8 mouse cellular contexts compared by ENCODE assay signal in genomic region chr4:106847591-106848289, GRCm38 (mm10). TPM values are rescaled to one million over a fixed set of nuclear protein-coding genes. Genes with fewer than 3 reads are reported as not detected.
A peak's percentile ranks its signal among the peaks of the same experiment; 100 is the strongest.
DNase-seq lines count a peak whose midpoint lies in the region; ATAC-seq lines count a peak whose summit lies in the region.

No protein-coding gene starts in this region.

- H3K27ac ChIP-seq in embryonic facial prominence, embryonic 12.5 days = peak overlapping the region; percentile 95
- peak overlapping the region; percentile 65 to 77 for H3K27ac ChIP-seq in heart, embryonic 14.5 days (replicated peaks in 1 of 2; ENCODE audit: control insufficient read depth in 1 of 2, insufficient read depth in 1 of 2, low read depth in 2 of 2, low read length in 2 of 2)

- H3K4me1 ChIP-seq in embryonic facial prominence, embryonic 12.5 days = peaks cover 38% of the 10 kb centered on the region
- peaks cover 14 to 20% of the 10 kb centered on the region in 2 experiments for H3K4me1 ChIP-seq in heart, embryonic 14.5 days (ENCODE audit: control insufficient read depth in 2 of 2, insufficient read depth in 2 of 2, low read length in 2 of 2)

- no peak overlapping the region for H3K4me3 ChIP-seq in embryonic facial prominence, embryonic 12.5 days
- 0 out of 4 replicates have a peak overlapping the region, but pooled peaks of 1 of the 2 experiments have one; percentile 7 for H3K4me3 ChIP-seq in heart, embryonic 14.5 days (ENCODE audit: control insufficient read depth in 1 of 2, insufficient read depth in 1 of 2, low read depth in 1 of 2, low read length in 2 of 2)

- peak overlapping the region; percentile 32 for H3K4me2 ChIP-seq in embryonic facial prominence, embryonic 12.5 days (replicated peaks)
- peak overlapping the region; percentile 55 for H3K4me2 ChIP-seq in heart, embryonic 14.5 days (ENCODE audit: low read length)

- no peaks in the 10 kb centered on the region for H3K9me3 ChIP-seq in embryonic facial prominence, embryonic 12.5 days
- H3K9me3 ChIP-seq in heart, embryonic 14.5 days (ENCODE audit: control insufficient read depth, low read length) = no peaks in the 10 kb centered on the region

- H3K36me3 ChIP-seq in embryonic facial prominence, embryonic 12.5 days = no peaks in the 10 kb centered on the region
- H3K36me3 ChIP-seq in heart, embryonic 14.5 days (ENCODE audit: control insufficient read depth, insufficient read depth, low read length) = no peaks in the 10 kb centered on the region

- peak overlapping the region; percentile 2; the same call in 1 of the 2 replicates for H3K9ac ChIP-seq in embryonic facial prominence, embryonic 12.5 days
- peak overlapping the region; percentile 56 for H3K9ac ChIP-seq in heart, embryonic 14.5 days (ENCODE audit: low read length)

- peak; percentile 89 for ATAC-seq in embryonic facial prominence, embryonic 12.5 days (ENCODE audit: insufficient number of reproducible peaks, insufficient read depth, low FRiP score, low TSS enrichment)
- peak; percentile 79 for ATAC-seq in heart, embryonic 14.5 days (ENCODE audit: insufficient number of reproducible peaks, insufficient read depth, low FRiP score, low read depth)
- no peak for ATAC-seq in CD4-positive, CD25-positive, alpha-beta regulatory T cell, adult 4 months

- H3K27me3 ChIP-seq in embryonic facial prominence, embryonic 12.5 days = no peaks in the 10 kb centered on the region
- H3K27me3 ChIP-seq in heart, embryonic 14.5 days (ENCODE audit: control insufficient read depth, insufficient read depth, low read length) = no peaks in the 10 kb centered on the region

- DNase-seq in adrenal gland, postnatal 14 days = peak; percentile 84
- DNase-seq in adrenal gland, adult 8-10 months = no peak
- peak; percentile 86 for DNase-seq in kidney, postnatal 10 days
- peak; percentile 85 to 89 for DNase-seq in lung, postnatal 4 days
- DNase-seq in right cerebral cortex, postnatal 25 days = no peak

- WGBS in embryonic facial prominence, embryonic 12.5 days = 5% methylated on average over 9 of the region's 9 CpGs
- 16% methylated on average over 9 of the region's 9 CpGs for WGBS in heart, embryonic 14.5 days

RNA-seq across cellular contexts. Expression of gene Acot11, which starts 42.9 kb away (rescaled TPM):
- 55.2 and 61.6 TPM in 2 replicates for total RNA-seq in adrenal gland, postnatal 14 days (2021)
- total RNA-seq in adrenal gland, adult 8-10 months (2022) = 10 to 100 TPM in 3 of 4 experiments, 1 to 10 TPM in 1; 7.7 to 65.3 (median 27.8) TPM
- polyA plus RNA-seq in embryonic facial prominence, embryonic 12.5 days (2016; fragmentation: Nextera tagmentation; extraction: Ambion mirVana) = 1.9 and 3.0 TPM in 2 replicates
- polyA plus RNA-seq in heart, embryonic 14.5 days (2014; fragmentation: Nextera tagmentation; extraction: Ambion mirVana) = 5.0 and 6.0 TPM in 2 replicates
- polyA plus RNA-seq in CD4-positive, CD25-positive, alpha-beta regulatory T cell, adult 4 months (2017; shearing (Covaris generic)) = 10 to 100 TPM in 1 of 2 experiments, 1 to 10 TPM in 1; 2.5 to 10.2 TPM

Comparison
In these comparisons a context has a peak if more than half of its experiments do, and no peak if none do; other contexts are left out.
1. DNase-seq: peak in adrenal gland, postnatal 14 days (single experiment), kidney, postnatal 10 days (single experiment) and lung, postnatal 4 days (2 of 2); none in adrenal gland, adult 8-10 months (single experiment) and right cerebral cortex, postnatal 25 days (single experiment).